Mouse (Mus musculus): ENCODE data around the gene Hectd4. TPM values are rescaled to one million over a fixed set of nuclear protein-coding genes. Genes with fewer than 3 reads are reported as not detected.

The Hectd4 gene
- polyA plus RNA-seq, 1 experiment from 2014 or later: 14.9 TPM

Other genes starting within 250 kb of the Hectd4 start
- gene Rph3a, start 210.1 kb upstream of the Hectd4 start, polyA plus RNA-seq (2016; fragmentation: Nextera tagmentation; extraction: Ambion mirVana): 3.2 and 3.3 TPM in 2 replicates
- gene Ptpn11, start 28.8 kb upstream of the Hectd4 start, polyA plus RNA-seq (2016; fragmentation: Nextera tagmentation; extraction: Ambion mirVana): 21.7 and 24.1 TPM in 2 replicates
- 475 and 502 TPM in 2 replicates for gene Rpl6, start 15.7 kb upstream of the Hectd4 start, polyA plus RNA-seq (2016; fragmentation: Nextera tagmentation; extraction: Ambion mirVana)
- 124 TPM in 2 replicates for gene Trafd1, start 165.4 kb downstream of the Hectd4 start, polyA plus RNA-seq (2016; fragmentation: Nextera tagmentation; extraction: Ambion mirVana)
- 46.0 and 48.3 TPM in 2 replicates for gene Naa25, start 177.7 kb downstream of the Hectd4 start, polyA plus RNA-seq (2016; fragmentation: Nextera tagmentation; extraction: Ambion mirVana)
- gene Tmem116, start 231.7 kb downstream of the Hectd4 start, polyA plus RNA-seq (2016; fragmentation: Nextera tagmentation; extraction: Ambion mirVana): 0.96 and 1.1 TPM in 2 replicates
- gene Erp29, start 232.3 kb downstream of the Hectd4 start, polyA plus RNA-seq (2016; fragmentation: Nextera tagmentation; extraction: Ambion mirVana): 130 and 137 TPM in 2 replicates

All from midbrain, embryonic 12.5 days (tissue).